Mouse (Mus musculus): ENCODE measurements around the gene Slc16a10.

Gene Slc16a10

DNA sequence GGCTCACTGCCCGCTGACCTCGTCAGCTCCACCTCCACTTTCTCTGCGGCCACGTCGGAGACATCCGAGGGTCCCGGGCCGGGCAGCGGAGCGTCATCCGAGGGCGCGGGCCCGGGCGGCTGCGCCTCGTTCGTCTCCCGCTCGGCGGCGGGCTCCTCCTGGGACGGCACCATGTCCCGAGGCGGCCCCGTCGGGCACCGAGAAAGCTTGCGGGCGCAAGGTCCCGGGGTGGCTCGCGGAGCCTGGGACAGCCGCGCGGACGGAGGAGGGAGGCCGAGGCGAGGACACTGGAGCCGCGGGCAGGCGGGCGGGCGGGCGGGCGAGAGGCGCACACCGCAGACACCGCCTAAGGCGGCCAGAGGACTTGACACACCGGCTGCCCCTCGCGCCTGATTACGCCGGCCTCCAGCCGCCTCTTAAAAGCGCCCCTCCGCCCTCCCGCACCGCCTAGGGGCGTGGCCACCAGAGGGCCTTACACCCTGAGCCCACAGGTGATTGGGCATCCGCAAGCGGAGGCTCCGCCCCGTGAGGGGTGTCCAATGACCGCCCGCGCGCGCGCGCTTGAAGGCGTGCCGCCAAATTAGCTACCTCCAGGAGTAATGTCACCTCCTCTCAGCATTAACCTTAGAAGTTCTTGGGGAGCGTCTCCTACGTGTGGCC is at the start of gene Slc16a10:
Gene Slc16a10 (minus strand): TSS at position 395 of the 660 bp plus-strand sequence.
- peak; percentile 70 for DNase-seq (ENCODE audit: low spot score)

- DNase-seq (ENCODE audit: low spot score): no peak
Measured at GRCm38 (mm10) chr10:40191338-40191979, 49.4 kb upstream of the Slc16a10 start.

DNA sequence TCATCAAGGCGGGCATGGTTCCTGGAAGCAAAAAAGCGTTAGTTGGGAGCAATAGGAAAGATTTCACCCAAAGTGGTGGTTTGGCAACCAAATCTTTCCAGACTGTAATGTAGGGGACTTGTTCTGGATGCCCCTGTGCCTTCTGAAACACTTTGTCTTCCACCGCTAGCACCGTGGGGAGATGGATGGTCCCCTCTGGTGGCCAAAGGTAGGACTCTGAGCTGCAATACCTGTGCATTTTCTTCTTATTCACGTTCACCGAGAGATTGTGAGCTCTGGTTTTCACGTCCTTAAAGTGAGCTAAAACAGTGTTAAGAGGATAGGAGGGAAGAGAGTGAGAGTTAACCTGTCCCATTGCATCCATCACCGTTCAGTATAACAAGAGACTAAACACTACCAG is 48.8 kb upstream of the Slc16a10 start:
- DNase-seq (ENCODE audit: low spot score): no peak

DNA sequence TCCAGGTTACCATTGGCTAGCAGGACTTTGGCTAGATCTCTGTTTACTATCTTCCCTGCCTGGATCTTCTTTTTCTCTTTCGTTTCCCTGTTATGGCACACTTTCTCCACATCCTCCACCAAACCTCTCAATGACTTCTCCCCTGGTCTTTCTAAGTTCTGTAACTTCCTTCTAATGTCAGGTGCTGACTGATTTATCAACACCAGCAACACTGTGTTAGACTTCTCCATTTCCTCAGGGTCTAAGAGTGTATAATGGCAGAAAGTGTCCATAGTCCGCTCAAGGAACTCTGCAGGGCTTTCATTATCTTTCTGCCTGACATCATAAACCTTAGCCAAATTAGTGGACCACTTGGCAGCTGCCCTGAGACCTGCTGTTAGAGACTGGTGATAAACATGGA is 47.6 kb upstream of the Slc16a10 start:
- no peak for DNase-seq (ENCODE audit: low spot score)

DNA sequence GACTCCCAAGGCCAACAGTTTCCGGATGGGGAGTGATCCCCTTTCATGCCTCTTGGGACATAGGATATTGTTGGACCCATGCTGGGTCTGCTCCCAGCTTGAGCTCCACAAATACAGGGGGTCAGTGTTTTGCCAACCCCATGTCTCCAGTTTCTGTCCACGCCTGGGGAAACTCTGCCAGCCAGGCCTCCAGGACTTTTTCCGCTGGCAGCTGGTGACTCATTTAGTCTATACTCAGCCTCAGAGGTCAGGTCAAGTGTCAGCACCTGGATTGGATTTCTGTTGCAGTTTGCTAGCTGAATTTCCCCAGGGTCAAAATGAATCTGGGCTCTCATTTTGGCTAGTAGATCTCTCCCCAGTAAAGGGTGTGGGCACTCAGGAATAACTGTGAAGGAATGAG is 46.8 kb upstream of the Slc16a10 start:
- DNase-seq (ENCODE audit: low spot score): no peak

DNA sequence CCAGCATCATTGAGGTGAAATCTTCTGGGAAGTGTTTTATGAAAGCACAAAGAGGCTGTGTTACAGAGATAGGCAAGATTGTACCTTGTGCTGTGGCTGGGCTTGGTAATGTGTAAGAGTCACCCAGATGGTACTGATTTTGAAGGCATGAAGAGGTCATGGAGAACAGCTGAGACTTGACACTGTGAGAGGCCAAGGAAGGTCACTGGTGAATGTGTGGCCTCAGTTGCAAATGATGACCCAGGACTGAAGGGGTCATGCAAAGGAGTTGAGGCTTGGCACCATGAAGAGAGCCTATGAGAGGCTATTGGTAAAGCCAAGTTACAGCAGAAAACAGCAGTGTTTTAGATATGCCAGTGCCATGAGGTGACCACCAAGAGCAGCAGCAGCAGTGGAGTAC is 43.9 kb upstream of the Slc16a10 start:
- DNase-seq (ENCODE audit: low spot score): no peak

- no peak for DNase-seq (ENCODE audit: low spot score)
Measured at GRCm38 (mm10) chr10:40180011-40180410, 38.0 kb upstream of the Slc16a10 start.

DNA sequence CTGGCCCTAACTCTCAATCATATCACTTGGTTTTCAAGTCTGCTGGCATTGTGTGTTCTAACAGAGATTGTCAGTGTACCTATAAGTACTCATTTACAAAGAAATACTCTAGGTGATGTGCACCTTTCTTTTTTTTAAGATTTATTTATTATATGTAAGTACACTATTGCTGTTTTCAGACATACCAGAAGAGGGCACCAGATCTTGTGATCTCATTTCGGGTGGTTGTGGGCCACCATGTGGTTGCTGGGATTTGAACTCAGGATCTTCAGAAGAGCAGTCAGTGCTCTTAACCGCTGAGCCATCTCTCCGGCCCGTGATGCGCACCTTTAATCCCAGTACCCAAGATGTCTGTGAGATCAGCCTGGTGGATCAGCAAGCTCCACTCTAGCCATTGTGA is 37.1 kb upstream of the Slc16a10 start:
- no peak for DNase-seq (ENCODE audit: low spot score)

GRCm38 (mm10) chr10:40177323-40177962 is 35.4 kb upstream of the Slc16a10 start:
- no peak for DNase-seq (ENCODE audit: low spot score)

GRCm38 (mm10) chr10:40172136-40172535 is 30.1 kb upstream of the Slc16a10 start:
- DNase-seq (ENCODE audit: low spot score): no peak

GRCm38 (mm10) chr10:40171211-40171610 is 29.2 kb upstream of the Slc16a10 start:
- DNase-seq (ENCODE audit: low spot score): no peak

GRCm38 (mm10) chr10:40170141-40170558 is 28.1 kb upstream of the Slc16a10 start:
- no peak for DNase-seq (ENCODE audit: low spot score)

GRCm38 (mm10) chr10:40169566-40169965 is 27.5 kb upstream of the Slc16a10 start:
- DNase-seq (ENCODE audit: low spot score): no peak

DNA sequence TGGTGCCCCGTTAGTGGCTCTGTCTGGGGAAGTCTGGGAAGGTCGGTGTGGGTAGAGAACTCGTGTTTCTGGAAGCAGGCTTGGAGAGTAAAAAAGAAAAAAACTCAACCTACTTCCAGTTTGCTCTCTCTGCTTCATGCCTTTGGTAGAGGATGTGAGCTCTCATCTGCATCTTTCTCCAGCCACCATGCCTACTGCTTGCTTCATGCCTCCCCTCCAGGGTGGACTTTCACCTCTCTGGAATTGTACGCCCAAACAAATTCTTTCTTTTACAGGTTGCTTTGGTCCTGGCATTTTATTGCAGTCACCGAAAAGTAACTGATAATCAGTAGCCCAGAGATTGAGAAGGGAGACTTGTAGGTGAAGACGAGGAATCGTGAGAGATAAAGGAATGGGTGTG is 27.0 kb upstream of the Slc16a10 start:
- no peak for DNase-seq (ENCODE audit: low spot score)

DNA sequence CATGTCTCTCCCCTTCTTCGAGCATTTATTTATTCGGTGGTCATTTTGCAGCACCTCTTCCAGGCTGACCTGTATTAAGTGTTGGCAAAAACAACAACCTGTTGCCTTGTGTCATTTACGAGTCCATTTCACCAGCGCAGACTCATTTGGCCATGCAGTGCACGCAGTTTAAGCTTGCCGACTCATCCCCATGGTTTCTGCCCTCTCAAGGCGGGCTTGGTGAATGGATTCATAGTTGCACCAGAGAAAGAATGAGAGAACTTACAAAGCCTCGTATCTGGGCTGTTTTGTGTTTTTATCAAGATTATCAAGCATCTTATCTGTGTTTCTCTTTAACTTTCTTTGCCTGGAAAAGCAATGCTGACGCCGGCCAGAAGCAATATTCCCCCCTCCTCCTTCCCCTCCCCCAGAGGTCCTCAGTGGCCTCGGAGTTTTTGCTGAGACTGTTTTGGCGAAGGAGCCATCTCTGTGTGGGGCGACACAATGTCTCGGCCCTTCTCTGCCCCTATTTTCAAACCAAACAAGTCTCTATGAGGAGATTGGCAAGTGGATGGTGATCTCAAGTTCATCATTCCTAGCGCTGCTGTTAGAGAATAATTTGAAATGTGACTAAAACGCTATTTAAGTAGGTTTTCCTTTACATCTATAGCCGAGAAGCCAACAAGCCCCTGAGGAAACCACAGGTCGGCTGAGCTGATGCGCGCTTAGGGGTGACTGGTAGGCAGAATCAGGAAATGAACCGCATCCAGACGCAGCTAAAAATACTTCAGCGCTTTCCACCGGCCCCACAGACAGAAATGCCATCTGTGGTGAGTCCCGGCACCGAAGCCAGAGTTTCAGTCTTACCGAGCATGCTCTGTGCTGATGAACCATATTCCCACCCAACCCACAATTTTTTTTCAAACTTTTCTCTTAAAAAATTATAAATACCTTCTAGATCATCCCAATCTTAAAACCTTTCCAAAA is 22.6 kb upstream of the Slc16a10 start:
- peak; percentile 71 for DNase-seq (ENCODE audit: low spot score)

DNA sequence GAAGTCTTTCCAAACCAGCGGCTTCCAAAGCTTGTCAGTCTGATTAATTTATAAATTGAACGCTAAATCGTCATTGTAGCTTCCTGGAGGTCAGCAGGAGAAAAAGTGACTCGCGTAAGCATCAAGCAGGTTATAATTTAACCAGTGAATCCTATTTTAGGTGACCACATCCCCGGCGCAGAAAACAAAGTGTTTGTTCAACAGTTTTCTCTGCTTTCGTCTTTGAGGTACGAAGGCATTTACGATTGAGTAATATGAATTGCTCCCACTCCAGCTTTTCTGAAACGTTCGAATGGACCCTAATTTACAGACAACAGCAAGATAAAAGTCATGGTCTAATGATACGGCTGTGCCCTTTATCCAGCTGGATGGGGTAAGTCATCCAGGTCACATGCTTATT is 21.9 kb upstream of the Slc16a10 start:
- DNase-seq (ENCODE audit: low spot score): no peak

- no peak for DNase-seq (ENCODE audit: low spot score)
Measured at GRCm38 (mm10) chr10:40163338-40163737, 21.3 kb upstream of the Slc16a10 start.

DNA sequence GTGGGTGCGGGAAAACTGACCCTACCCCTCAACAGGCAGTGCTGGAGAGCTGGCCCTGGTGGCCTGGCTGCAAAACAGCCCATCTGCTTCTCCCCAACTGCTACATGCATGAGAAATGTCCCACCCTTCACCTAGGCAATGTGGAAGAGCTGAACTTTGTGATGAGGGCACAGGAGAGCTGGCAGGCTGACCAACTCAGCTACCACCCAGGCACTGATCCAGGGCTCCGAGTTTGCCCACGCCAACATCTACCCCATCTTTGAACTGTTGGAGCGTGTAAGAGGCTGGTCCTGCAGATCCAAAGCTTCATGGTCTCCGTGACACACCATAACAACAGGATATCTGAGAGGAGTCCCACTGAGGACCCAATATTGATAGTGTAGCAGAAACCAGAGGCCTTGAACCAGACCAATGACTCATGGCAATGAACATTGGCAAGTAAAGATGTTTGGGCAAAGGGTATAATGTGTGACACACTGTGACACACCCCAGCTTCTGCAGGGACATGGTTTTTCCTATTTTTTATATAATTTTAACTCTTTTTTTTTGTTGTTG is 19.7 kb upstream of the Slc16a10 start:
- DNase-seq (ENCODE audit: low spot score): no peak

DNA sequence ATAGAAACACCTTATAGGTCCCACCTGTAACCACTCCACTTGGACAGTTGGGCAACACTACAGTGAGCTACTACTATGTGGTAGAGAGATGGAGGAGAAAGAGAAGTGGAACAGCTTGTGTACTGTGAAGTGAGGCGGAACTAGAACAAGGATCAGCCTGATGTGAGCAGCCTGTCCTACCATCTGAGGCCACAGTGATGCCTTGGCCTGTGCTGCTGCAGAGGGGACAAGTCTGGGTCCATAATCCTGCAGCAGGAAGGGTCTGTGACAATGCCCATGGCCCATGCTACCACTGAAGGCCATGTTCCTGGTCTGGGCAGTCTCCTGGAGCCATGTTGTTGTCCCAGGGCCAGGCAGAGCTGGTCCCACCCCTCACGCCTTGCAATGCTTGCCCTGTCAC is 19.2 kb upstream of the Slc16a10 start:
- no peak for DNase-seq (ENCODE audit: low spot score)

- no peak for DNase-seq (ENCODE audit: low spot score)
Measured at GRCm38 (mm10) chr10:40152550-40152857, 10.4 kb upstream of the Slc16a10 start.

GRCm38 (mm10) chr10:40151852-40152549 is 9.9 kb upstream of the Slc16a10 start:
- no peak for DNase-seq (ENCODE audit: low spot score)

All from layer of hippocampus, adult 9-10 months (tissue).